Mouse (Mus musculus) kidney, adult 2 months (tissue): ENCODE results near the gene Irf2.

Source experiments
- CTCF ChIP-seq: fragments of 200-500 bp; conservative IDR thresholded peaks from 2 replicates; pipeline ENCODE4 v1.5.1; 2011; ENCODE audit warnings: low read depth, mild to moderate bottlenecking, control low read depth, low read length, moderate library complexity, mixed read lengths; ENCODE audit not compliant: insufficient read depth, insufficient read length
- POLR2A ChIP-seq: fragments of 200-500 bp; IDR thresholded peaks from one replicate; pipeline ENCODE4 v1.6.1; 2011; ENCODE audit warnings: low read depth, low read length, control low read depth

GRCm38 (mm10) chr8:46799706-46800105 is 60.2 kb downstream of the Irf2 start:
- TF ChIP-seq POLR2A (no peak), CTCF (no peak)
